Mouse (Mus musculus) macrophage (primary cell): ENCODE measurements around the gene Nphs1. TPM values are rescaled to one million over a fixed set of nuclear protein-coding genes. Genes with fewer than 3 reads are reported as not detected.

Experiments used
- H3K27ac ChIP-seq: fragments of 350-480 bp; formaldehyde crosslinking; 2 replicates; pipeline ENCODE4 v1.9.0; 2021
- H3K36me3 ChIP-seq: fragments of 350-480 bp; formaldehyde crosslinking; 2 replicates; pipeline ENCODE4 v1.9.0; 2021; ENCODE audit errors: inconsistent target
- H3K4me3 ChIP-seq: fragments of 350-480 bp; formaldehyde crosslinking; 2 replicates; pipeline ENCODE4 v1.9.0; 2021; ENCODE audit errors: inconsistent target
- H3K79me2 ChIP-seq: fragments of 350-480 bp; formaldehyde crosslinking; 2 replicates; pipeline ENCODE4 v1.9.0; 2021; ENCODE audit errors: inconsistent target
- WGBS: methylation state at CpG from one replicate; pipeline ENCODE4 v1.1.7; 2026; ENCODE audit warnings: inconsistent platforms; ENCODE audit not compliant: missing documents; 5-methylcytosine and 5-hydroxymethylcytosine counted together
- polyA plus RNA-seq: library from polyadenylated mRNA; stranded (reverse); fragments of 250-400 nt; gene quantifications from 3 replicates; pipeline ENCODE4 v1.2.4, GENCODE M21; 2018; ENCODE audit warnings: inconsistent platforms
- total RNA-seq, 78 experiments: library from RNA; depleted of rRNA; stranded (reverse); fragments of 250-400 nt; gene quantifications; 1 replicate in 9 of 78; 2 replicates in 24 of 78; 3 replicates in 43 of 78; 4 replicates in 2 of 78; pipeline ENCODE4 v1.2.4; 2018; ENCODE audit warnings: inconsistent platforms in 56 of 78

Nphs1 gene
- not detected for total RNA-seq (2018; cell fraction: chromatin; rRNA removed)
- total RNA-seq (2018; cell fraction: cytosol; rRNA removed): under 1 TPM in 7 of 26 experiments, not detected in 19; 0.05 to 0.10 (median 0.09) TPM
- total RNA-seq (2018; cell fraction: nucleus; rRNA removed): not detected
- not detected in 3 replicates for polyA plus RNA-seq

DNA sequence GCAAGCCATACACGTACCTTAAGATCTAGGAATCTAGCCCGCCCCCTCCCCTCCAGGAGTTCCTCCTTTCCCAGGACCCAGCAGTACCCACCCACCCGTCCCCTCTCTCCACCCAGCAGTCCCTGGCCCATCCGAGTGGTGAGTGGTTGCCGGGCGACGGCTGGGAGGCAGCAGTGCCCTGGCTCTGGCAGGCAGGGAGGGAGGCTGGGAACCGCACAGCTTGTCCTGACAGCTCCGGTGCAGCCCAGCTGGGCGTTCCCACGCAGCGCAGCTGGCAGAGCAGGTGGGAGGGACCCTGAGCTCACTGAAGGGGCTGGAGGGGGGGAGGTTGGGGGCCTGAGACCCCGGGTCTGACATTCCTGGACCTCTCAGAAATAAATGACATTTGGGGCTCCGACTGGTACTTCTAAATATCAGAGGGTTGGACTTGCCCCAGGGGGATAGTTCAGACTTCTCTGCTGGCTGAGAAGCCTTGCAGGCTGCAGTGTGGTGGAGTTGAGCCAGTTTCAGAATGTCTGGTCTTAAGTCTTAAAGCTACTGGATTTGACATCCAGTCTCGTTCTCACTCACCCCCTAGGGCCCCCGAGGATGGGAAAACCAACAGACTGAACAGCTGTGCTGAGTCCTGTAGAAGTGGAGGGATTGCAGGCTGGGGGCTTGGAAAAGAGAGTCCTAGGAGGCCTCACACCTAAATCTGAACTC, at the start of gene Nphs1, which contains the start of gene Kirrel2:
Gene Nphs1 (plus strand): TSS at position 687 of the 702 bp plus-strand sequence.
Gene Kirrel2 (minus strand): TSS at position 62 of the 702 bp plus-strand sequence.
- no peak within 1 kb of the TSS for H3K27ac ChIP-seq
- 9% methylated on average over 16 of the region's 16 CpGs for WGBS
- H3K36me3 ChIP-seq: no peaks in the 10 kb centered on the region
- no peaks in the 10 kb centered on the region for H3K79me2 ChIP-seq
- no peak within 1 kb of the TSS for H3K4me3 ChIP-seq

DNA sequence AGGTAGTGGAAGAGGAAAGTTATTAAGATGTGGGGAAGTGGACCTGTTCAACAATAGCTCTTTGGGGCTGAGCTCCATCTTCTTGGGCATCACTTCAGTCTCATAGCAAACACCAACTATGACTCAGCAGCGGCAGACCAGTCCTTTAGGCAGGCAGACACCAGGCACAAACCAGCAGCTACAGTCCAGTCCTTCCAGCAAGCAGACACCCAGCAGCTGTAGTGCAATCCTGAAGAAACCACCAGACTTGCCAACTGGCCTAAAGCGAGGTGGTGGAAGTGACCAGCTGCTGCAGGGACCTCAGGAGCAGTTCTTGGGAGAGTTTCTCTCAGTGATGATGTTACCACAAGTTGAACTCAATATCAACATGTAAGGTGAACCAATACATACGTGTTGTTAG, 49.5 kb upstream of the Nphs1 start:
- WGBS: 100% methylated on average over 3 of the region's 3 CpGs
- no peaks in the 10 kb centered on the region for H3K36me3 ChIP-seq
- H3K4me3 ChIP-seq: no peak overlapping the region
- peaks cover 4% of the 10 kb centered on the region for H3K79me2 ChIP-seq
- H3K27ac ChIP-seq: no peak overlapping the region

GRCm38 (mm10) chr7:30409789-30410188, 48.3 kb upstream of the Nphs1 start:
- WGBS: 77% methylated on average over 2 of the region's 2 CpGs
- Histone ChIP-seq H3K79me2 (peaks cover 15% of the 10 kb centered on the region), H3K27ac (no peak overlapping the region), H3K4me3 (no peak overlapping the region), H3K36me3 (no peaks in the 10 kb centered on the region)

DNA sequence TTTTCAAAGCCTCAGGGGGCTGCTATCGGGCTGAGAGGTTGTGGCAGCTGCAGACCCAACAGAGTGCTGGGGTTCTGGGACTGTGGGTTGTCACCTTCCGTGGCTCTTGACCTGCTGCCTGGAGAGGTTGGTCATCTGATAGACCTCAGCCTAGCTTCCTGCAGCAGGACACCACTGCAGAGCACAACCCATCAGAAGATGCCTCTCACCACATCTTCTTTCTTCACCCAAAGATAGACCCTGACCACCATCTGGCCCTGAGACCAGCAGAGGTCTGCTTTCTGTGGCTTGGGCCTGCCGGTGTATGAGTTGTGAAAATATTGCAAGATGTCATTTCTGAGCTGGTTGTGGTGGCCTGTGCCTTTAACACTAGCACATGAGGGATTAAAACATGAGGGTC, 47.1 kb upstream of the Nphs1 start:
- H3K36me3 ChIP-seq: no peaks in the 10 kb centered on the region
- H3K79me2 ChIP-seq: peaks cover 28% of the 10 kb centered on the region
- no peak overlapping the region for H3K4me3 ChIP-seq
- peak overlapping the region; percentile 98; the same call in 1 of the 2 replicates for H3K27ac ChIP-seq
- 54% methylated on average over 3 of the region's 3 CpGs for WGBS

DNA sequence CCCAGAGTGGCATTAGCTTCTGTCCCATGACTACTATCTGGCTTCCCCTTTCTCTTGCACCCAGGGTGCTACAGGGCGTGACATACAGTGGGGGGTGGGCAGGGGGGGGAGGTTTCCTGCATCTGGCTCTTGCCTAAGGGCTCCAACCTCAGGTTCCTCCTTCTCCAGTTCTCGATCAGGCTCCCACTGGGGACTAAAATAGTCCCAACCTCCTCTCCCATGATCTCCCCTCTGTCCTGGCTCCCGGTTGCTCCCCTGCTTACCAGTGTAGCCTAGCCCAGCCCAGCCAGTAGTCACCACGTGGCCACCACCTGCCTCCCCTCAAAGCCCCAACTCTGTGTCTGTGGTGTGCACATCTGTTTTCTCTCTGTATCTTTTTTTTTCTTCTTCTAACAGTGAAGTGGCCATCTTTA, 45.4 kb upstream of the Nphs1 start:
- peak overlapping the region; percentile 98 for H3K27ac ChIP-seq

GRCm38 (mm10) chr7:30413596-30413995, 44.5 kb upstream of the Nphs1 start, which contains the start of gene Tyrobp:
Gene Tyrobp (plus strand): TSS chr7:30413760.
- Histone ChIP-seq H3K79me2 (peaks cover 53% of the 10 kb centered on the region), H3K4me3 (peak within 1 kb of the TSS; percentile 79), H3K36me3 (no peaks in the 10 kb centered on the region), H3K27ac (peak within 1 kb of the TSS; percentile 98)
- 0% methylated on average over 5 of the region's 5 CpGs for WGBS

More for the DNA sequence above, 45.4 kb upstream of the Nphs1 start:
- Histone ChIP-seq H3K4me3 (peak overlapping the region; percentile 79; the same call in 1 of the 2 replicates), H3K36me3 (no peaks in the 10 kb centered on the region), H3K79me2 (peaks cover 45% of the 10 kb centered on the region)
- 0% methylated on average over 4 of the region's 4 CpGs for WGBS

DNA sequence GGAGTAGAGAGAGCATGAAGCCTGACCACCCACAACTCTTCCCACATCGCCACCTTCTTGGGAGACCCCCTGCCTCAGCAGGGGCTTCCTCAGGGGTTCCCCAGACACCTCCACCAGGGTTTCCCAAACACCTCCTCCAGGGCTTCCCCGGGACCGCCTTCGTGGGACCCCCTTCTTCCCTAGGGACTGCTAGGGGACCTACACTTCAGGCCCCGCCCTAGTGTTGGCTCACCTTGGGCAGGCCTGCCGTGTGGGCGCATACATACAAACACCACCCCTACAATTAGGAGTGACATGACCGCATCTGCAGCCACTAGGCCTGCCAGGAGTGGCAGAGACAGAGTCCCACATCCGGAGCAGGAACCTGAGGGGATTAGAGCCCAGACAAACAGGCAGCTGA, 40.3 kb upstream of the Nphs1 start:
- WGBS: 4% methylated on average over 9 of the region's 9 CpGs
- Histone ChIP-seq H3K27ac (peak overlapping the region; percentile 100), H3K4me3 (no peak overlapping the region; the same call in 1 of the 2 replicates)

GRCm38 (mm10) chr7:30419561-30420499, 38.3 kb upstream of the Nphs1 start, which contains the start of gene Hcst:
Gene Hcst (minus strand): TSS chr7:30419854.
- WGBS: 1% methylated on average over 10 of the region's 10 CpGs
- Histone ChIP-seq H3K79me2 (peaks cover 76% of the 10 kb centered on the region), H3K36me3 (peaks cover 13% of the 10 kb centered on the region; the same call in 1 of the 2 replicates), H3K27ac (peak within 1 kb of the TSS; percentile 100), H3K4me3 (peak within 1 kb of the TSS; percentile 86)

More for the DNA sequence above, 40.3 kb upstream of the Nphs1 start:
- Histone ChIP-seq H3K36me3 (no peaks in the 10 kb centered on the region), H3K79me2 (peaks cover 72% of the 10 kb centered on the region)

GRCm38 (mm10) chr7:30420673-30421072, 37.4 kb upstream of the Nphs1 start:
- Histone ChIP-seq H3K27ac (peak overlapping the region; percentile 100), H3K36me3 (peaks cover 21% of the 10 kb centered on the region; the same call in 1 of the 2 replicates), H3K79me2 (peaks cover 76% of the 10 kb centered on the region), H3K4me3 (peak overlapping the region; percentile 86)
- WGBS: 35% methylated on average over 3 of the region's 3 CpGs

- peaks cover 75% of the 10 kb centered on the region for H3K79me2 ChIP-seq
- WGBS: 1% methylated on average over 31 of the region's 31 CpGs
- H3K36me3 ChIP-seq: peaks cover 28% of the 10 kb centered on the region; the same call in 1 of the 2 replicates
- peak within 1 kb of the TSS; percentile 100 for H3K27ac ChIP-seq
- H3K4me3 ChIP-seq: peak within 1 kb of the TSS; percentile 86
Measured at GRCm38 (mm10) chr7:30421175-30421889, 36.8 kb upstream of the Nphs1 start, which contains the start of gene Nfkbid. Gene Nfkbid (plus strand): TSS chr7:30421732.

DNA sequence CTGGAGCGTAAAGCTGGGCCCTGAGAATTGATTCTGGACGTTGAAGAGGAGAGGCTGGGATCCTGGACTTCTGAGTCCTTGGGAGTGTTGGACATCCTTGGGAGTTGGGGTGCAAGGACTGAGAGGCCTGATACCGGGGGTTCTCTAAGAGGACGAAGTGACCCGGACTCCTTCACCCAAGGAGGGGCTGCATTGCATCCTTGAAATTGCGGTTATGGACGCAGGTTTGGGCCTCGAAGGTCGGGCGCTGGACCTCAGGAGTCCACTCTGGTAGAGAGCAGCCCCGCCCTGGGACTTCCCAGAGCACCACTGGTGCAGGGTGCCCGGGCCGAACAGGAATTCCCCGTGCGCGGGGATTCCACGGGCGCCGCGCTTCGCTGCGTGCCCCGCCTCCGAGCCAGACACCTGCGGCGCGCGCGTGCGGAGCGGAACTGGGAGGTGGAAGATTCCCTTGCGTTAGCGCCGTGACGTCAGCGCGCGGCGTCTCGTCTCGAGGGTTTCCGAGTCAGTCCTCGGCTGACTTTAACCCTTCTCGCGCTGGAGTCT, 36.2 kb upstream of the Nphs1 start:
- Histone ChIP-seq H3K4me3 (peak overlapping the region; percentile 86), H3K79me2 (peaks cover 69% of the 10 kb centered on the region), H3K27ac (peak overlapping the region; percentile 100), H3K36me3 (peaks cover 34% of the 10 kb centered on the region)
- WGBS: under 1% methylated on average over 45 of the region's 45 CpGs

DNA sequence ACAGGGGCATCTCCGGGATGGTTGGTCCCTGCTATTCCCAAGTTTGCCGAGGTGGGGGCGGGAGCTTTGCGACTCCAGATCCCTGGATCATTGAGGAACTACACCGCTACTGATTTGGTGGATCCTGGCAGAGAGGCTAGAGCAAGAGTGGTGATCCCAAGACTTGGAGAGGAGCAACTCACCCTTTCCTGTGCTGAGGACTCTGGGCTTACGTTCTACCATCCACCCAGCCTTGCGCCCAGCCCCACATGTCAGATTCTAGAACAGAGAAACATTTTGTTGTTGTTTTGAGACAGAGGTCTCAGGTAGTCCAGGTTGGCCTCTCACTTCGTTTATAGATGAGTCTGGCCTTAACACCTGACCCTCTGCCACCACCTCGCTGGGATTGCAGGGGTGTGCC, 35.6 kb upstream of the Nphs1 start:
- WGBS: 2% methylated on average over 9 of the region's 9 CpGs
- H3K36me3 ChIP-seq: peaks cover 38% of the 10 kb centered on the region

DNA sequence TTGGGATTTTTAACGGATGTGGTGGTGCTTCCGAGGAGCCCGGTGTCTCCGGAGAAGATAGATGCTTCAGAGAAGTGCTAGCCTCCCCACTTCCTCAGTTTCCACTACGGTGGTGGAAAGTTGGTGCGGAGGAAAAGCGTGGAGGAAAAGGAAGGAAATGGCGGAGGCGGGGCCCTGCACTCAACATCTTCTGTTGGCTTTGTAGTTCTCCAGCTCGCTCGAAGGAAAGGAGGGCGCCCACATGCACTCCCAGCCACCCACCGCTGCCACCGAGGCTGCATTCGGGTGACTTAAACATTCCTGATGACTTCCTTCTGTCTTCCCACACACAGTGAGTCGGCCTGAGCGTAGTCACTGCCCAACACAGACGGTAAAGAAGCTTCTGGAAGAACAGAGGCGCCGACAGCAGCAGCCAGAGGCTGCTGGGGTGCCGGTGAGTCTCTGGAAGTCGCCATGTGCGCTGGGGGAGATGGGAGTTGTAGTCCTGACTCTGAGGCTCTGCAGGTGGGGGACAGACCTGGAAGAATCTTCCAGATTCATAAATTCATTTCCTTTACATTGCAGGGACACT, 35.0 kb upstream of the Nphs1 start:
- Histone ChIP-seq H3K4me3 (peak overlapping the region; percentile 86), H3K36me3 (peaks cover 44% of the 10 kb centered on the region), H3K79me2 (peaks cover 57% of the 10 kb centered on the region), H3K27ac (peak overlapping the region; percentile 100)
- WGBS: 6% methylated on average over 20 of the region's 23 CpGs

More for the DNA sequence above, 35.6 kb upstream of the Nphs1 start:
- H3K4me3 ChIP-seq: peak overlapping the region; percentile 86
- peaks cover 63% of the 10 kb centered on the region for H3K79me2 ChIP-seq
- peak overlapping the region; percentile 100 for H3K27ac ChIP-seq
